Mouse (Mus musculus): ENCODE measurements around the gene Slc19a1. TPM values are rescaled to one million over a fixed set of nuclear protein-coding genes. Genes with fewer than 3 reads are reported as not detected.

The Slc19a1 gene
- polyA plus RNA-seq (2012) = 40.8 and 53.8 TPM in 2 replicates

- no peak for TF ChIP-seq GATA1 (IDR thresholded peaks at IDR 0.05; ENCODE audit: low read length)
Observed at GRCm38 (mm10) chr10:77031768-77032375, at the start of gene Slc19a1. TSS of gene Slc19a1 (plus strand) at chr10:77032241.

GRCm38 (mm10) chr10:76988586-76988985 is 43.5 kb upstream of the Slc19a1 start:
- TF ChIP-seq GATA1 (IDR thresholded peaks at IDR 0.05; ENCODE audit: low read length) = no peak

GRCm38 (mm10) chr10:76992456-76992855 is 39.6 kb upstream of the Slc19a1 start:
- no peak for TF ChIP-seq GATA1 (IDR thresholded peaks at IDR 0.05; ENCODE audit: low read length)

GRCm38 (mm10) chr10:76997759-76998513 is 34.1 kb upstream of the Slc19a1 start:
- TF ChIP-seq GATA1 (IDR thresholded peaks at IDR 0.05; ENCODE audit: low read length) = no peak

GRCm38 (mm10) chr10:77004936-77005335 is 27.1 kb upstream of the Slc19a1 start:
- no peak for TF ChIP-seq GATA1 (IDR thresholded peaks at IDR 0.05; ENCODE audit: low read length)

- no peak for TF ChIP-seq GATA1 (IDR thresholded peaks at IDR 0.05; ENCODE audit: low read length)
Observed at GRCm38 (mm10) chr10:77007433-77008108, 24.5 kb upstream of the Slc19a1 start.

- TF ChIP-seq GATA1 (IDR thresholded peaks at IDR 0.05; ENCODE audit: low read length) = no peak
Observed at GRCm38 (mm10) chr10:77008109-77008561, 23.9 kb upstream of the Slc19a1 start.

GRCm38 (mm10) chr10:77008698-77009097 is 23.3 kb upstream of the Slc19a1 start:
- no peak for TF ChIP-seq GATA1 (IDR thresholded peaks at IDR 0.05; ENCODE audit: low read length)

GRCm38 (mm10) chr10:77011681-77012080 is 20.4 kb upstream of the Slc19a1 start:
- TF ChIP-seq GATA1 (IDR thresholded peaks at IDR 0.05; ENCODE audit: low read length) = no peak

- TF ChIP-seq GATA1 (IDR thresholded peaks at IDR 0.05; ENCODE audit: low read length) = no peak
Observed at GRCm38 (mm10) chr10:77016080-77016479, 16.0 kb upstream of the Slc19a1 start.

- TF ChIP-seq GATA1 (IDR thresholded peaks at IDR 0.05; ENCODE audit: low read length) = no peak
Observed at GRCm38 (mm10) chr10:77016499-77016898, 15.5 kb upstream of the Slc19a1 start.

GRCm38 (mm10) chr10:77017061-77017460 is 15.0 kb upstream of the Slc19a1 start:
- no peak for TF ChIP-seq GATA1 (IDR thresholded peaks at IDR 0.05; ENCODE audit: low read length)

- TF ChIP-seq GATA1 (IDR thresholded peaks at IDR 0.05; ENCODE audit: low read length) = no peak
Observed at GRCm38 (mm10) chr10:77017662-77018061, 14.4 kb upstream of the Slc19a1 start.

- TF ChIP-seq GATA1 (IDR thresholded peaks at IDR 0.05; ENCODE audit: low read length) = no peak
Observed at GRCm38 (mm10) chr10:77021399-77022052, 10.5 kb upstream of the Slc19a1 start.

GRCm38 (mm10) chr10:77022301-77023130 is 9.5 kb upstream of the Slc19a1 start:
- TF ChIP-seq GATA1 (IDR thresholded peaks at IDR 0.05; ENCODE audit: low read length) = no peak

Measured in G1E-ER4 (cell line).